Mouse (Mus musculus) kidney, adult 2 months (tissue): ENCODE results near the gene Tchhl1.

Experiments
- CTCF ChIP-seq: fragments of 200-500 bp; conservative IDR thresholded peaks from 2 replicates; pipeline ENCODE4 v1.5.1; 2011; ENCODE audit warnings: low read depth, mild to moderate bottlenecking, control low read depth, low read length, moderate library complexity, mixed read lengths; ENCODE audit not compliant: insufficient read depth, insufficient read length
- POLR2A ChIP-seq: fragments of 200-500 bp; IDR thresholded peaks from one replicate; pipeline ENCODE4 v1.6.1; 2011; ENCODE audit warnings: low read depth, low read length, control low read depth

- no peak for TF ChIP-seq POLR2A
- no peak for TF ChIP-seq CTCF
Observed at GRCm38 (mm10) chr3:93506881-93507325, 38.3 kb downstream of the Tchhl1 start.
